ENCODE assay signal across 12 mouse cellular contexts in the genomic region with DNA sequence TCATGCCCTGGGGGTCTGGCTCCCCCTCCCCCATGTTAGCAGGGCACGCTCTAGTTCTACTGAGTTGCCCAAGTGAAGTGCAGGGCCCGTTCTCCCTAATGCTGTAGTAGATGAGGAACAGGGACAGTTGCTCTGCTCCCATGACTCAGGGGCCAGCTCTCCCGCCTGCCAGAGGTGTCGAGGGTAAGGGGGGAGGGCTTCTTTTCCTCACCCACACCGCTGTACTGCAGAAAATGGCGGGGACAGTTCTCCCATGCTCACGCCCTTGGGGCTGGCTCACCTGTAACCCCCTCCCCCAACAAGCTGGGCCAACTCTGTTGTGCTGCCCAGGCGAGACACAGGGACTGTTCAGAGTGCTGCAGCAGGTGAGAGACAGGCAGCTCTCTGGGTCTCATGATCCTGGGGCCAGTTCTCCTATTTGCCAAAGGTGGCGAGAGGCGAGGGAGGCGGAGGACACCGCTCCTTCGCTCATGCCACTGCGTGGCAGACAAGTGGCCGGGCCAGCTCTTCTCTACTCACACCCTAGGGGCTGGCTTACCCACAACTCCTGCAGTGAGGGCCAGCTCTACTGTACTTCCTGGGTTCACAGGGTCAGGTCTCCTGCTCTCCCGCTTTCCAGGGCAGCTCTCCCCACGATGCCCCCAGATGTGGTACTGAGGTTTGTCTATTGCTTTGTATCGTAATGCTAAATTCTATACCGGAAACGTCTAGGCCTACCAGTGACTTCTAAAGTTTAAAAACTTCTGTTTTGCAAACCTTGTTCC. TPM values are rescaled to one million over a fixed set of nuclear protein-coding genes. Genes with fewer than 3 reads are reported as not detected.
DNase-seq lines count a peak whose midpoint lies in the region; ATAC-seq lines count a peak whose summit lies in the region.
"Had no signal": no experiment of that assay in that cellular context is flagged by ENCODE, and none has a peak within 500 bp of the region (broad histone marks: within the 10 kb centered on the region; RNA-seq: fewer than 3 reads in every experiment).

No protein-coding gene starts in this region.

- no peak for ATAC-seq in midbrain, embryonic 13.5 days
- peak; percentile 48; the same call in 1 of the 2 replicates for ATAC-seq in intestine, embryonic 16.5 days
- peak; percentile 39; the same call in 1 of the 2 replicates for ATAC-seq in stomach, embryonic 15.5 days (ENCODE audit: insufficient read depth, low FRiP score, low read depth)

- no peak overlapping the region for H3K9ac ChIP-seq in midbrain, embryonic 13.5 days (replicated peaks)
- H3K9ac ChIP-seq in intestine, embryonic 16.5 days (ENCODE audit: low read depth, low read length): no peak overlapping the region
- H3K9ac ChIP-seq in stomach, embryonic 15.5 days: no peak overlapping the region

- intact Hi-C loops in heart, postnatal 25 days (cut with DNase I): no loop called here

- peaks cover under 1% of the 10 kb centered on the region for H3K4me1 ChIP-seq in heart, embryonic 10.5 days
- H3K4me1 ChIP-seq in midbrain, embryonic 10.5 days: no peaks in the 10 kb centered on the region
- H3K4me1 ChIP-seq in midbrain, embryonic 13.5 days (replicated peaks): no peaks in the 10 kb centered on the region
- H3K4me1 ChIP-seq in intestine, embryonic 16.5 days (ENCODE audit: control insufficient read depth, insufficient read depth, low read length): no peaks in the 10 kb centered on the region
- no peaks in the 10 kb centered on the region for H3K4me1 ChIP-seq in stomach, embryonic 15.5 days

- H3K27me3 ChIP-seq in heart, embryonic 10.5 days (ENCODE audit: insufficient read depth, poor library complexity, severe bottlenecking): no peaks in the 10 kb centered on the region
- H3K27me3 ChIP-seq in midbrain, embryonic 10.5 days (ENCODE audit: low read depth, poor library complexity, severe bottlenecking): no peaks in the 10 kb centered on the region
- H3K27me3 ChIP-seq in midbrain, embryonic 13.5 days: no peaks in the 10 kb centered on the region
- H3K27me3 ChIP-seq in intestine, embryonic 16.5 days (replicated peaks; ENCODE audit: control insufficient read depth, insufficient read depth, low read length): no peaks in the 10 kb centered on the region
- H3K27me3 ChIP-seq in stomach, embryonic 15.5 days (replicated peaks): no peaks in the 10 kb centered on the region

- H3K36me3 ChIP-seq in heart, embryonic 10.5 days: no peaks in the 10 kb centered on the region
- H3K36me3 ChIP-seq in midbrain, embryonic 10.5 days: no peaks in the 10 kb centered on the region
- no peaks in the 10 kb centered on the region for H3K36me3 ChIP-seq in midbrain, embryonic 13.5 days
- H3K36me3 ChIP-seq in intestine, embryonic 16.5 days (ENCODE audit: control insufficient read depth, insufficient read depth, low read length): no peaks in the 10 kb centered on the region
- H3K36me3 ChIP-seq in stomach, embryonic 15.5 days: no peaks in the 10 kb centered on the region

- H3K9me3 ChIP-seq in heart, embryonic 10.5 days: no peaks in the 10 kb centered on the region
- H3K9me3 ChIP-seq in midbrain, embryonic 10.5 days (replicated peaks): no peaks in the 10 kb centered on the region
- H3K9me3 ChIP-seq in midbrain, embryonic 13.5 days: no peaks in the 10 kb centered on the region
- no peaks in the 10 kb centered on the region for H3K9me3 ChIP-seq in intestine, embryonic 16.5 days (ENCODE audit: control insufficient read depth, low read length)
- H3K9me3 ChIP-seq in stomach, embryonic 15.5 days: no peaks in the 10 kb centered on the region

- no peak for DNase-seq in heart, embryonic 10.5 days (ENCODE audit: low spot score)
- DNase-seq in heart, postnatal 25 days (ENCODE audit: low spot score): no peak
- no peak for DNase-seq in midbrain, embryonic 10.5 days (ENCODE audit: low spot score)
- DNase-seq in layer of hippocampus, postnatal 36 days: no peak
- DNase-seq in adrenal gland, postnatal 4 days (ENCODE audit: low spot score in 2 of 2): no peak
- DNase-seq: B cell, adult 2 months; kidney, postnatal 36 days; lung, postnatal 10 days had no signal

- H3K4me2 ChIP-seq in midbrain, embryonic 13.5 days (replicated peaks): no peak overlapping the region
- no peak overlapping the region for H3K4me2 ChIP-seq in intestine, embryonic 16.5 days (ENCODE audit: low read depth, low read length)
- 0 out of 2 replicates have a peak overlapping the region, but pooled peaks have one; percentile 2 for H3K4me2 ChIP-seq in stomach, embryonic 15.5 days

- 78% methylated on average over 20 of the region's 20 CpGs for WGBS in heart, embryonic 10.5 days
- 85% methylated on average over 20 of the region's 20 CpGs for WGBS in midbrain, embryonic 10.5 days
- WGBS in midbrain, embryonic 13.5 days: 88% methylated on average over 20 of the region's 20 CpGs
- WGBS in intestine, embryonic 16.5 days: 84% methylated on average over 20 of the region's 20 CpGs
- WGBS in stomach, embryonic 15.5 days: 76% methylated on average over 20 of the region's 20 CpGs

- peak overlapping the region; percentile 42; the same call in 1 of the 2 replicates for H3K27ac ChIP-seq in heart, embryonic 10.5 days
- H3K27ac ChIP-seq in midbrain, embryonic 10.5 days (replicated peaks): peak overlapping the region; percentile 46; the same call in 1 of the 2 replicates
- H3K27ac ChIP-seq in midbrain, embryonic 13.5 days: no peak overlapping the region
- no peak overlapping the region for H3K27ac ChIP-seq in intestine, embryonic 16.5 days (ENCODE audit: low read length)
- H3K27ac ChIP-seq in stomach, embryonic 15.5 days: no peak overlapping the region

- no peak overlapping the region for H3K4me3 ChIP-seq in heart, embryonic 10.5 days
- no peak overlapping the region for H3K4me3 ChIP-seq in midbrain, embryonic 10.5 days
- no peak overlapping the region for H3K4me3 ChIP-seq in midbrain, embryonic 13.5 days (replicated peaks)
- no peak overlapping the region for H3K4me3 ChIP-seq in intestine, embryonic 16.5 days (ENCODE audit: low read length)
- peak overlapping the region; percentile 11; the same call in 1 of the 2 replicates for H3K4me3 ChIP-seq in stomach, embryonic 15.5 days (replicated peaks)

RNA-seq across cellular contexts. Expression of gene Smoc1, which starts 7.9 kb away (rescaled TPM):
- 4.3 and 6.2 TPM in 2 replicates for polyA plus RNA-seq in heart, embryonic 10.5 days (2016; fragmentation: Nextera tagmentation; extraction: Ambion mirVana)
- total RNA-seq in heart, postnatal 25 days (2021): 1 to 10 TPM; 5.3 to 6.8 TPM
- 13.9 and 15.7 TPM in 2 replicates for polyA plus RNA-seq in midbrain, embryonic 10.5 days (2016; fragmentation: Nextera tagmentation; extraction: Ambion mirVana)
- polyA plus RNA-seq in midbrain, embryonic 13.5 days (2015; fragmentation: Nextera tagmentation; extraction: Ambion mirVana): 17.7 and 20.3 TPM in 2 replicates
- polyA plus RNA-seq in intestine, embryonic 16.5 days (2015; fragmentation: Nextera tagmentation; extraction: Ambion mirVana): 9.2 and 9.6 TPM in 2 replicates
- 8.4 and 12.3 TPM in 2 replicates for polyA plus RNA-seq in stomach, embryonic 15.5 days (2015; fragmentation: Nextera tagmentation; extraction: Ambion mirVana)
- total RNA-seq in layer of hippocampus, postnatal 36 days (2021): 1 to 10 TPM; 7.4 to 7.8 TPM
- total RNA-seq in adrenal gland, postnatal 4 days (2021): 10 to 100 TPM; 86.0 to 89.7 TPM

RNA-seq across cellular contexts. Expression of gene Slc10a1, which starts 50.2 kb away (rescaled TPM):
- 0.55 and 0.58 TPM in 2 replicates for polyA plus RNA-seq in heart, embryonic 10.5 days (2016; fragmentation: Nextera tagmentation; extraction: Ambion mirVana)
- not detected for total RNA-seq in heart, postnatal 25 days (2021)
- polyA plus RNA-seq in midbrain, embryonic 10.5 days (2016; fragmentation: Nextera tagmentation; extraction: Ambion mirVana): 0.32 and 0.70 TPM in 2 replicates
- polyA plus RNA-seq in midbrain, embryonic 13.5 days (2015; fragmentation: Nextera tagmentation; extraction: Ambion mirVana): 0.62 and 0.79 TPM in 2 replicates
- 0.48 and 0.70 TPM in 2 replicates for polyA plus RNA-seq in intestine, embryonic 16.5 days (2015; fragmentation: Nextera tagmentation; extraction: Ambion mirVana)
- polyA plus RNA-seq in stomach, embryonic 15.5 days (2015; fragmentation: Nextera tagmentation; extraction: Ambion mirVana): 0.83 and 1.3 TPM in 2 replicates
- total RNA-seq in layer of hippocampus, postnatal 36 days (2021): not detected
- total RNA-seq in adrenal gland, postnatal 4 days (2021): 10 to 100 TPM in 1 of 2 experiments, 1 to 10 TPM in 1; 2.1 to 33.7 TPM
- total RNA-seq: hematopoietic stem cell, adult 5-6 weeks had no signal

Comparison
In these comparisons a context has a peak if more than half of its experiments do, and no peak if none do; other contexts are left out.
1. H3K27ac ChIP-seq: peak in heart, embryonic 10.5 days (single experiment) and midbrain, embryonic 10.5 days (single experiment); none in midbrain, embryonic 13.5 days (single experiment), intestine, embryonic 16.5 days (single experiment) and stomach, embryonic 15.5 days (single experiment).